Mouse (Mus musculus): Measurements from ENCODE around the gene Degs1. TPM values are rescaled to one million over a fixed set of nuclear protein-coding genes. Genes with fewer than 3 reads are reported as not detected.

Gene Degs1
- 54.2 and 57.8 TPM in 2 replicates for total RNA-seq (2012; rRNA removed)
- 124 TPM in 2 replicates for total RNA-seq (2014; rRNA removed)
- polyA plus RNA-seq (2012; ENCODE audit: insufficient read length, low read depth) = 89.3 and 117 TPM in 2 replicates

GRCm38 (mm10) chr1:182282091-182283075 is at the start of gene Degs1:
Gene Degs1 (minus strand): TSS chr1:182282804.
- in situ Hi-C loops (cut with MboI; ENCODE audit: low pct_ligation_motif_present, low pct_unique_long_range_greater_than_20kb, low sequenced_read_pairs) = no loop called here
- Histone ChIP-seq H3K9ac (ENCODE audit: insufficient read depth, low read depth) (peak within 1 kb of the TSS; percentile 94), H3K79me2 (replicated peaks; ENCODE audit: control insufficient read depth, extremely low read depth, insufficient read depth, poor library complexity, severe bottlenecking) (peaks cover 38% of the 10 kb centered on the region), H3K36me3 (replicated peaks in 1 of 2; ENCODE audit: control insufficient read depth in 1 of 2, insufficient read depth in 1 of 2, low read length in 1 of 2) (peaks cover 18 to 29% of the 10 kb centered on the region in 2 experiments), H3K27me3 (replicated peaks) (no peaks in the 10 kb centered on the region), H3K4me1 (ENCODE audit: control insufficient read depth in 1 of 2, insufficient read depth in 2 of 2) (peaks cover 12 to 27% of the 10 kb centered on the region in 2 experiments), H3K4me3 (replicated peaks in 1 of 3; ENCODE audit: low read depth in 2 of 3, low read length in 2 of 3, poor library complexity in 1 of 3) (peak within 1 kb of the TSS; percentile 77 to 89 (median 88)), H3K27ac (ENCODE audit: insufficient read depth, low read depth) (peak within 1 kb of the TSS; percentile 84), H3K9me3 (replicated peaks; ENCODE audit: low read length) (no peaks in the 10 kb centered on the region), H3K4me2 (ENCODE audit: insufficient read depth, low read depth, poor library complexity, severe bottlenecking) (peak within 1 kb of the TSS; percentile 90)
- TF ChIP-seq MYC (IDR thresholded peaks at IDR 0.05; ENCODE audit: low read depth, low read length) (peak; percentile 57; the same call in 1 of the 2 replicates), POLR2A (IDR thresholded peaks at IDR 0.05; ENCODE audit: low read depth, low read length) (peak; percentile 98), MAX (IDR thresholded peaks at IDR 0.05; ENCODE audit: low read length) (peak; percentile 89), ZC3H11A (IDR thresholded peaks at IDR 0.05; ENCODE audit: low read depth, low read length) (no peak), RCOR1 (conservative IDR thresholded peaks at IDR 0.05; ENCODE audit: low read depth, low read length) (no peak), ELF1 (IDR thresholded peaks at IDR 0.05; ENCODE audit: low read depth, low read length) (no peak), RAD21 (IDR thresholded peaks at IDR 0.05; ENCODE audit: low read depth, low read length) (no peak), MAZ (IDR thresholded peaks at IDR 0.05; ENCODE audit: low read depth, low read length) (no peak), CHD1 (IDR thresholded peaks at IDR 0.05; ENCODE audit: low read depth, low read length) (no peak), POLR2AphosphoS2 (IDR thresholded peaks at IDR 0.05; ENCODE audit: low read depth, low read length) (no peak), IRF4 (IDR thresholded peaks at IDR 0.05; ENCODE audit: low read depth, low read length) (peak; percentile 42), HCFC1 (IDR thresholded peaks at IDR 0.05; ENCODE audit: low read depth, low read length) (peak; percentile 45; the same call in 1 of the 2 replicates), CTCF (conservative IDR thresholded peaks at IDR 0.05 in 1 of 2, IDR thresholded peaks at IDR 0.05 in 1 of 2; ENCODE audit: low read depth in 2 of 2, low read length in 2 of 2) (no peak), ETS1 (conservative IDR thresholded peaks at IDR 0.05; ENCODE audit: low read depth, low read length) (peak; percentile 65), ZNF384 (IDR thresholded peaks at IDR 0.05; ENCODE audit: low read depth, low read length) (no peak), USF2 (conservative IDR thresholded peaks at IDR 0.05; ENCODE audit: low read depth, low read length) (peak; percentile 75), JUN (IDR thresholded peaks at IDR 0.05; ENCODE audit: insufficient read depth, low read depth, low read length) (no peak), USF1 (IDR thresholded peaks at IDR 0.05; ENCODE audit: low read depth, low read length) (peak; percentile 89), NELFE (IDR thresholded peaks at IDR 0.05; ENCODE audit: low read depth, low read length) (peak; percentile 93), TCF12 (IDR thresholded peaks at IDR 0.05; ENCODE audit: low read depth, low read length) (peak; percentile 83; the same call in 1 of the 2 replicates), TBP (conservative IDR thresholded peaks at IDR 0.05; ENCODE audit: low read depth, low read length) (0 out of 2 replicates have a peak, but pooled peaks have one; percentile 29), GABPA (IDR thresholded peaks at IDR 0.05; ENCODE audit: insufficient replicate concordance, low read depth, low read length) (no peak), UBTF (IDR thresholded peaks at IDR 0.05; ENCODE audit: low read depth, low read length) (peak; percentile 80; the same call in 1 of the 2 replicates), ZMIZ1 (IDR thresholded peaks at IDR 0.05; ENCODE audit: low read depth, low read length) (peak; percentile 94), MAFK (IDR thresholded peaks at IDR 0.05; ENCODE audit: insufficient replicate concordance, low read length) (no peak), MXI1 (IDR thresholded peaks at IDR 0.05; ENCODE audit: low read depth, low read length) (peak; percentile 93), BHLHE40 (IDR thresholded peaks at IDR 0.05; ENCODE audit: low read depth, low read length) (peak; percentile 74), SIN3A (IDR thresholded peaks at IDR 0.05; ENCODE audit: low read length) (peak; percentile 77)
- peak; percentile 79 for DNase-seq (ENCODE audit: extremely low read depth)
- dilution Hi-C loops (cut with MboI; ENCODE audit: extremely low pct_ligation_motif_present, extremely low pct_unique_long_range_greater_than_20kb, low sequenced_read_pairs) = no loop called here
